Mouse (Mus musculus) forebrain, embryonic 16.5 days (tissue): ENCODE measurements around the gene Tenm3. TPM values are rescaled to one million over a fixed set of nuclear protein-coding genes. Genes with fewer than 3 reads are reported as not detected.

Experiments used
- ATAC-seq: fragments of 200-750 bp; cut with Nextera tagmentation; 2 replicates; pipeline ENCODE4 v1.8.0; 2017; ENCODE audit warnings: mild to moderate bottlenecking, moderate library complexity
- H3K27ac ChIP-seq: fragments of 300-500 bp; sonication (generic); 2 replicates; pipeline ENCODE4 v1.5.1; 2014; ENCODE audit warnings: low read length, control low read depth
- H3K27me3 ChIP-seq: fragments of 300-500 bp; sonication (generic); replicated peaks from 2 replicates; pipeline ENCODE4 v1.6.1; 2014; ENCODE audit warnings: low read length; ENCODE audit not compliant: control insufficient read depth, insufficient read depth
- H3K36me3 ChIP-seq: fragments of 300-500 bp; sonication (generic); 2 replicates; pipeline ENCODE4 v1.6.1; 2014; ENCODE audit not compliant: control insufficient read depth, insufficient read depth
- H3K4me1 ChIP-seq: fragments of 300-500 bp; sonication (generic); replicated peaks from 2 replicates; pipeline ENCODE4 v1.6.1; 2014; ENCODE audit warnings: low read length; ENCODE audit not compliant: control insufficient read depth, insufficient read depth
- H3K4me2 ChIP-seq: fragments of 300-500 bp; sonication (generic); 2 replicates; pipeline ENCODE4 v1.6.1; 2014; ENCODE audit warnings: mild to moderate bottlenecking, low read length, control low read depth
- H3K4me3 ChIP-seq: fragments of 300-500 bp; sonication (generic); replicated peaks from 2 replicates; pipeline ENCODE4 v1.5.1; 2014; ENCODE audit warnings: mild to moderate bottlenecking, low read length, control low read depth
- H3K9ac ChIP-seq: fragments of 300-500 bp; sonication (generic); replicated peaks from 2 replicates; pipeline ENCODE4 v1.6.1; 2014; ENCODE audit warnings: low read depth, low read length, control low read depth
- H3K9me3 ChIP-seq: fragments of 300-500 bp; sonication (generic); 2 replicates; pipeline ENCODE4 v1.6.1; 2016; ENCODE audit warnings: low read length; ENCODE audit not compliant: control insufficient read depth
- WGBS: fragments of 180-500 bp; shearing (Covaris S2); extraction: QIAGEN DNeasy Blood & Tissue Kit; methylation state at CpG from one replicate; pipeline ENCODE4 v1.1.7; 2014; 5-methylcytosine and 5-hydroxymethylcytosine counted together
- polyA plus RNA-seq: library from polyadenylated mRNA; unstranded; fragments of >200 nt; fragmentation: Nextera tagmentation; extraction: Ambion mirVana; gene quantifications from 2 replicates; pipeline ENCODE4 v1.2.1, GENCODE M21; 2015

Gene Tenm3
- polyA plus RNA-seq, 1 experiment from 2014 or later = 24.8 TPM

DNA sequence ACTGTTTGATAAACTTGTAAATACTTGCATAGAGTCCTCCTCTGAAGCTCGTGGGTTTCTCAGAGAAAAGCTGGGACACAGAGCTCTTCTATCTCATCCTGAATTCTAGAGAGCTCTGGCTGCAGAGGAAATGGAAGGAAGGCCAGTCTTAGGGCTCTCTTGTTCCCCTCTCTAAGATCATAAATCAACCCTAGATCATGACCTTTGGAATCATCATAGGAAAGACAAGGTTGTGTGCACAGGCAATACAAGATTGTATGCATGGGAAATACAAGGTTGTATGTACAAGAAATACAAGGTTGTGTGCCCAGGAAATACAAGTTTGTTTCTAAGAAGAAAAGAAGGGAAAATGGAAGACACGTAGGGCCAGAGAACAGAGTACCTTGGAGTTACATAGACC is 486.9 kb downstream of the Tenm3 start:
- peaks cover 6% of the 10 kb centered on the region; the same call in 1 of the 2 replicates for H3K4me1 ChIP-seq
- no peaks in the 10 kb centered on the region for H3K36me3 ChIP-seq
- no peak for ATAC-seq
- 93% methylated on average over 2 of the region's 2 CpGs for WGBS
- no peak overlapping the region for H3K4me2 ChIP-seq
- no peak overlapping the region for H3K27ac ChIP-seq
- H3K9ac ChIP-seq = no peak overlapping the region
- no peaks in the 10 kb centered on the region for H3K9me3 ChIP-seq
- no peak overlapping the region for H3K4me3 ChIP-seq
- no peaks in the 10 kb centered on the region for H3K27me3 ChIP-seq

DNA sequence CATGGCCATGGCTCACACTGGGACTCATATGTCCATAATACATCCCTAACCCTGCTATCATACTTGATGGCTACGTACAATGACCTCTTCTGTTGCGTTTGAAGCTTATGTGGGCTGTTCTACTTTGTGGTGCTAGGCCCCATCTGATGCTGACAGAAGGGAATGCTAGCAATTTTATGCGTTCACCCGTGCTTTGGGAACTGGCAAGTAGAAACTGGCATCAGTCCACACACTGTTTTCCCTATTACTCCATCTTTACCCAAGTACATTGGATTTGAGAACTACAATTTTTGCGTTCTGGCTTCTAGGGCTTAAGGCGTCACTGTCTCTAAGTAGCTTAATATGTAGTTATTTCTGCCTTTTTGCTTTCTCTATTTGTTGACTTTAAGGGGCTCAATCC is 490.3 kb downstream of the Tenm3 start:
- Histone ChIP-seq H3K27me3 (no peaks in the 10 kb centered on the region), H3K4me2 (no peak overlapping the region), H3K4me3 (no peak overlapping the region), H3K27ac (no peak overlapping the region), H3K9me3 (no peaks in the 10 kb centered on the region), H3K9ac (no peak overlapping the region), H3K36me3 (no peaks in the 10 kb centered on the region), H3K4me1 (peaks cover 6% of the 10 kb centered on the region; the same call in 1 of the 2 replicates)
- ATAC-seq = peak; percentile 50; the same call in 1 of the 2 replicates
- WGBS = 67% methylated on average over 6 of the region's 6 CpGs

GRCm38 (mm10) chr8:48348901-48349300 is 494.9 kb downstream of the Tenm3 start:
- 96% methylated on average over 5 of the region's 5 CpGs for WGBS
- ATAC-seq = no peak
- H3K4me2 ChIP-seq = no peak overlapping the region
- H3K27me3 ChIP-seq = no peaks in the 10 kb centered on the region
- no peak overlapping the region for H3K27ac ChIP-seq
- H3K4me3 ChIP-seq = no peak overlapping the region
- H3K9ac ChIP-seq = no peak overlapping the region
- peaks cover 6% of the 10 kb centered on the region; the same call in 1 of the 2 replicates for H3K4me1 ChIP-seq
- H3K9me3 ChIP-seq = no peaks in the 10 kb centered on the region
- H3K36me3 ChIP-seq = no peaks in the 10 kb centered on the region

DNA sequence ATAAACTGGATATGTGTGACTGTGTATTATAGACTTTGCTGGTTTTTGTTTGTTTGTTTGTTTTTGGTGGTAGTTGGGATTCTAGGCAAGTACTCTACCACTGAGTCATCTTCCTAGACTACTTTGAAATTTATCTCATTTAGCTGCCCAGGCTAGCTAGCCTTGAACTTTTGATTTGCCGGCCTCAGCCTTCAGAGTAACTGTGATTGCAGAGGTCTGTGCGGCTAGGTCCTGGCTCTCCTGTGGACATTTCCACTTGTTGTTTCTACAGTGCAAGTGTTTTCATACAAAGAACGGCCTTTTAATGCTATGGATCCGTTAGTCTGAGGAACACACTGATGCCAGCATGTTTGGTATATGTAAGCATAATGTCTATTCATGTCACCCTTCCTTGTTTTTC is 495.4 kb downstream of the Tenm3 start:
- no peak for ATAC-seq
- H3K27ac ChIP-seq = no peak overlapping the region
- 92% methylated on average over 4 of the region's 4 CpGs for WGBS
- peaks cover 2% of the 10 kb centered on the region; the same call in 1 of the 2 replicates for H3K4me1 ChIP-seq
- H3K9ac ChIP-seq = no peak overlapping the region
- H3K4me2 ChIP-seq = no peak overlapping the region
- no peaks in the 10 kb centered on the region for H3K9me3 ChIP-seq
- no peaks in the 10 kb centered on the region for H3K36me3 ChIP-seq
- no peaks in the 10 kb centered on the region for H3K27me3 ChIP-seq
- no peak overlapping the region for H3K4me3 ChIP-seq

GRCm38 (mm10) chr8:48343067-48343420 is 500.7 kb downstream of the Tenm3 start:
- no peak for ATAC-seq
- Histone ChIP-seq H3K4me1 (no peaks in the 10 kb centered on the region), H3K4me3 (no peak overlapping the region), H3K9ac (no peak overlapping the region), H3K4me2 (no peak overlapping the region), H3K36me3 (no peaks in the 10 kb centered on the region), H3K27ac (no peak overlapping the region), H3K9me3 (no peaks in the 10 kb centered on the region), H3K27me3 (no peaks in the 10 kb centered on the region)
- WGBS = 66% methylated on average over 18 of the region's 18 CpGs

GRCm38 (mm10) chr8:48342321-48343066 is 501.3 kb downstream of the Tenm3 start:
- ATAC-seq = peak; percentile 65; the same call in 1 of the 2 replicates
- Histone ChIP-seq H3K4me2 (peak overlapping the region; percentile 1), H3K4me1 (no peaks in the 10 kb centered on the region), H3K9ac (no peak overlapping the region), H3K27ac (no peak overlapping the region), H3K4me3 (no peak overlapping the region), H3K36me3 (no peaks in the 10 kb centered on the region), H3K9me3 (no peaks in the 10 kb centered on the region), H3K27me3 (no peaks in the 10 kb centered on the region)
- 59% methylated on average over 30 of the region's 30 CpGs for WGBS

DNA sequence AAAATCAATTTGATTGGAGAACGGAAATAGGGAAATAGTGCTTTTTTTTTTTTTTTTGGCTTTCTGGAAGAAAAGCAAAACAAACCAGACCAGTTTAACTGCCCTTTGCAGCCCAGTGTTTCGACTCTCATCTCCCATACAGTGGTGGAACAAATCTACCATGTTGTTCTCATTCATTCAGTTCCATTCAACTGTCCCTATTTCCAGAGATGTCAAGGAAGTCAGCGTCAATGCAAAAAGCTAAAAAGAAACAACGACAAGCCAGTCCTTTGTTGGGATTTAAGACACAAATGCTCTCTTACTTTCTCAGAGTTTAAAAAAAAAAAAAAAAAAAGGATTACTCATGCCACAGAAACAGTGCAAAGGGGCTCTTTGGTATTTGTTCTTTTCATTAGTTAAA is 502.1 kb downstream of the Tenm3 start:
- H3K27me3 ChIP-seq = no peaks in the 10 kb centered on the region
- no peaks in the 10 kb centered on the region for H3K4me1 ChIP-seq
- no peaks in the 10 kb centered on the region for H3K36me3 ChIP-seq
- no peak overlapping the region for H3K4me2 ChIP-seq
- no peak overlapping the region for H3K9ac ChIP-seq
- H3K4me3 ChIP-seq = no peak overlapping the region
- no peak overlapping the region for H3K27ac ChIP-seq
- ATAC-seq = no peak
- no peaks in the 10 kb centered on the region for H3K9me3 ChIP-seq
- 38% methylated on average over 4 of the region's 4 CpGs for WGBS

DNA sequence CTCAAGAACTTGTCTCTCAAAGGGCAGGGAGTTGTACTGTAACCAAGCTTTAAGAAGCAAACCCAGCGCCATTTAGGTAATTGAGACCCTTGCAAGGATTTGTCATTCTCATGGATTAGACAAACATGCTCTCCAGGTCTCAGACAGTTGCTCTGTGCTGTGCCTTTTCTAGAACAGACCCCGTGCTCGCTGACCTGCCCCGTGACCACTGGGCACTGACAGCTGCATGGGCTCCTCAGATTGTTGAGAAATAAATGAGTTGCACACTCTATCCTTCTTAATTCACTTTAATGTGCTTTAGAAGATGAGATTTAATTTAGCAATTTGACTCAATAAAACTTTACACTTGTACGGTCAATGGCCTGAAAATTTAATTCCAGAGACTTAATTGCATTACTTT is 502.5 kb downstream of the Tenm3 start:
- no peaks in the 10 kb centered on the region for H3K27me3 ChIP-seq
- no peaks in the 10 kb centered on the region for H3K36me3 ChIP-seq
- no peaks in the 10 kb centered on the region for H3K4me1 ChIP-seq
- H3K9me3 ChIP-seq = no peaks in the 10 kb centered on the region
- no peak overlapping the region for H3K4me2 ChIP-seq
- no peak for ATAC-seq
- no peak overlapping the region for H3K9ac ChIP-seq
- WGBS = 82% methylated on average over 5 of the region's 5 CpGs
- H3K4me3 ChIP-seq = no peak overlapping the region
- no peak overlapping the region for H3K27ac ChIP-seq

GRCm38 (mm10) chr8:48322655-48323265 is 521.0 kb downstream of the Tenm3 start:
- H3K4me2 ChIP-seq = peak overlapping the region; percentile 13
- no peaks in the 10 kb centered on the region for H3K27me3 ChIP-seq
- no peaks in the 10 kb centered on the region for H3K9me3 ChIP-seq
- H3K27ac ChIP-seq = peak overlapping the region; percentile 43
- H3K36me3 ChIP-seq = no peaks in the 10 kb centered on the region
- ATAC-seq = peak; percentile 66
- 38% methylated on average over 11 of the region's 11 CpGs for WGBS
- no peak overlapping the region for H3K4me3 ChIP-seq
- peaks cover 17% of the 10 kb centered on the region for H3K4me1 ChIP-seq
- no peak overlapping the region for H3K9ac ChIP-seq
